Mouse (Mus musculus) ES-E14 (cell line): ENCODE data around the gene Sdk2. TPM values are rescaled to one million over a fixed set of nuclear protein-coding genes. Genes with fewer than 3 reads are reported as not detected.

Experiments
- DNase-seq: peaks from one replicate; pipeline ENCODE4 v3.0.0-alpha.2; 2013; ENCODE audit warnings: low read depth, low spot score
- H3K27ac ChIP-seq: 2 replicates; pipeline ENCODE4 v1.5.1; 2012; ENCODE audit warnings: low read depth, mild to moderate bottlenecking, low read length, moderate library complexity, mixed read lengths; ENCODE audit not compliant: poor library complexity, insufficient read depth, severe bottlenecking
- H3K36me3 ChIP-seq: 2 replicates; pipeline ENCODE4 v1.6.1; 2012; ENCODE audit warnings: mild to moderate bottlenecking, low read length, moderate library complexity, mixed read lengths; ENCODE audit not compliant: control insufficient read depth, poor library complexity, insufficient read depth, severe bottlenecking
- H3K4me1 ChIP-seq, 2 experiments: fragments of 150-350 bp in 1 of 2; sonication (generic) in 1 of 2; 2 replicates each; pipeline ENCODE4 v1.6.1; 2012; ENCODE audit warnings: low read length in 2 of 2, mild to moderate bottlenecking in 1 of 2, mixed read lengths in 1 of 2; ENCODE audit not compliant: control insufficient read depth in 2 of 2, insufficient read depth in 2 of 2, poor library complexity in 1 of 2
- H3K4me3 ChIP-seq, 2 experiments: fragments of 150-350 bp in 1 of 2; sonication (generic) in 1 of 2; 2 replicates each; pipeline ENCODE4 v1.5.1; 2012; ENCODE audit warnings: low read length in 2 of 2, low read depth in 1 of 2, mild to moderate bottlenecking in 1 of 2, mixed read lengths in 1 of 2; ENCODE audit not compliant: insufficient read depth in 1 of 2, poor library complexity in 1 of 2, severe bottlenecking in 1 of 2
- H3K9ac ChIP-seq: 2 replicates; pipeline ENCODE4 v1.6.1; 2012; ENCODE audit warnings: low read depth, mild to moderate bottlenecking, low read length, mixed read lengths; ENCODE audit not compliant: poor library complexity, insufficient read depth, severe bottlenecking
- H3K9me3 ChIP-seq: fragments of 150-350 bp; sonication (generic); 2 replicates; pipeline ENCODE4 v1.6.1; 2012; ENCODE audit warnings: low read depth, mild to moderate bottlenecking, low read length; ENCODE audit not compliant: control insufficient read depth, insufficient read depth
- CHD2 ChIP-seq: IDR thresholded peaks from 2 replicates; pipeline ENCODE4 v1.6.1; 2014; ENCODE audit warnings: mild to moderate bottlenecking, low read depth, low read length, inconsistent platforms
- HCFC1 ChIP-seq: IDR thresholded peaks from 2 replicates; pipeline ENCODE4 v1.6.1; 2012; ENCODE audit warnings: low read length, inconsistent platforms, borderline replicate concordance; ENCODE audit not compliant: insufficient read depth
- MAFK ChIP-seq: IDR thresholded peaks from 2 replicates; pipeline ENCODE4 v1.6.1; 2014; ENCODE audit warnings: mild to moderate bottlenecking, low read depth, low read length, inconsistent platforms; ENCODE audit not compliant: insufficient read depth
- ZC3H11A ChIP-seq: IDR thresholded peaks from 2 replicates; pipeline ENCODE4 v1.6.1; 2012; ENCODE audit warnings: low read depth, mild to moderate bottlenecking, inconsistent platforms, low read length, borderline replicate concordance
- ZNF384 ChIP-seq: IDR thresholded peaks from 2 replicates; pipeline ENCODE4 v1.6.1; 2012; ENCODE audit warnings: low read depth, low read length, inconsistent platforms
- in situ Hi-C, 2 experiments: fragments of 600-800 bp; cut with MboI; formaldehyde crosslinking; loops; one replicate each; pipeline ENCODE4 v1.15.1; 2025; ENCODE audit warnings: low sequenced_read_pairs in 2 of 2, inconsistent platforms in 1 of 2; ENCODE audit not compliant: unreplicated experiment in 2 of 2
- total RNA-seq: library from RNA; depleted of rRNA; stranded (reverse); fragments of 300-350 nt; gene quantifications from 2 replicates; pipeline ENCODE4 v1.2.3, GENCODE M21; 2012

The Sdk2 gene
- total RNA-seq, 1 experiment, result 2.0 TPM

GRCm38 (mm10) chr11:113933678-113934077 is 133.2 kb downstream of the Sdk2 start:
- H3K36me3 ChIP-seq, result no peaks in the 10 kb centered on the region
- H3K9ac ChIP-seq, result no peak overlapping the region
- no peak for TF ChIP-seq ZC3H11A
- no peak overlapping the region for H3K4me3 ChIP-seq
- in situ Hi-C loops, result no loop called here
- no peaks in the 10 kb centered on the region for H3K4me1 ChIP-seq
- DNase-seq, result no peak
- no peaks in the 10 kb centered on the region for H3K9me3 ChIP-seq
- no peak overlapping the region for H3K27ac ChIP-seq

- Histone ChIP-seq H3K9me3 (no peaks in the 10 kb centered on the region), H3K4me1 (no peaks in the 10 kb centered on the region), H3K4me3 (no peak overlapping the region), H3K36me3 (no peaks in the 10 kb centered on the region), H3K27ac (no peak overlapping the region), H3K9ac (no peak overlapping the region)
- in situ Hi-C loops, result no loop called here
- TF ChIP-seq ZC3H11A, result no peak
- DNase-seq, result no peak
Observed at GRCm38 (mm10) chr11:113932909-113933308, 133.9 kb downstream of the Sdk2 start.

- Histone ChIP-seq H3K4me1 (no peaks in the 10 kb centered on the region), H3K9ac (no peak overlapping the region), H3K27ac (no peak overlapping the region), H3K9me3 (no peaks in the 10 kb centered on the region), H3K4me3 (no peak overlapping the region), H3K36me3 (no peaks in the 10 kb centered on the region)
- DNase-seq, result no peak
- in situ Hi-C loops, result no loop called here
- TF ChIP-seq ZNF384 (no peak), HCFC1 (no peak), ZC3H11A (no peak), MAFK (no peak), CHD2 (no peak)
Observed at GRCm38 (mm10) chr11:113931701-113932100, 135.1 kb downstream of the Sdk2 start.

- Histone ChIP-seq H3K9me3 (no peaks in the 10 kb centered on the region), H3K27ac (no peak overlapping the region), H3K36me3 (no peaks in the 10 kb centered on the region), H3K4me1 (no peaks in the 10 kb centered on the region), H3K9ac (no peak overlapping the region), H3K4me3 (no peak overlapping the region)
- in situ Hi-C loops, result no loop called here
- no peak for TF ChIP-seq ZC3H11A
- no peak for TF ChIP-seq MAFK
- no peak for TF ChIP-seq CHD2
- TF ChIP-seq HCFC1, result no peak
- no peak for DNase-seq
Observed at GRCm38 (mm10) chr11:113930112-113930511, 136.7 kb downstream of the Sdk2 start.

- H3K9ac ChIP-seq, result no peak overlapping the region
Observed at GRCm38 (mm10) chr11:113928831-113929230, 138.0 kb downstream of the Sdk2 start.

More at GRCm38 (mm10) chr11:113928831-113929230, 138.0 kb downstream of the Sdk2 start:
- Histone ChIP-seq H3K4me1 (no peaks in the 10 kb centered on the region), H3K27ac (no peak overlapping the region), H3K4me3 (no peak overlapping the region), H3K36me3 (no peaks in the 10 kb centered on the region), H3K9me3 (no peaks in the 10 kb centered on the region)
- TF ChIP-seq HCFC1 (no peak), ZC3H11A (no peak), ZNF384 (no peak), MAFK (no peak), CHD2 (no peak)
- in situ Hi-C loops, result no loop called here
- no peak for DNase-seq
